Mouse (Mus musculus) right cerebral cortex, postnatal 10 days (tissue): ENCODE measurements at regions not wholly inside any gene's neighbourhood (a gene's known extent, or its start where the extent isn't known, plus 50 kb on each side); places are given as distances from the start of the nearest gene placed in this dataset.

Source experiments
- DNase-seq, 2 experiments: peaks; one replicate each; pipeline ENCODE4 v3.0.0; 2021; ENCODE audit warnings: low spot score in 2 of 2

DNA sequence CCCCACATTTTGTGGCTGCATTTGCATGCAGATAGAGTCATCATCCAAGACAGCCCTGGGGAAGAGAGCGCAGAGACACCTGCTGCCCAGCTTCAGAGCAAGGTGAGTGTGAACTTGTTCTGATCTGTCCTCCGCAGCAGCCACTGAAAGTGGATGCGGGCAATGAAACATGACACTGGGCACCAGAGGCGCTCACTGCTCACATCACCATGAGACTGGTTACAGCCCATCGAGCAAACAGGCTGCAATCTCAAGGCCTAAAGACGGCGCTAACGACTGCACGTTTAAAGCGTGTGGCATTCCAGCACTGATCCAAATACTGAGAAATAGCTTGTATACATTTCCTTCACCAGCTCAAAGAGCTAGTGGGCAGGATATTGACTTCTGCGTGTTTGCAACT, 65.8 kb downstream of the Barhl2 start:
- DNase-seq, result no peak

DNA sequence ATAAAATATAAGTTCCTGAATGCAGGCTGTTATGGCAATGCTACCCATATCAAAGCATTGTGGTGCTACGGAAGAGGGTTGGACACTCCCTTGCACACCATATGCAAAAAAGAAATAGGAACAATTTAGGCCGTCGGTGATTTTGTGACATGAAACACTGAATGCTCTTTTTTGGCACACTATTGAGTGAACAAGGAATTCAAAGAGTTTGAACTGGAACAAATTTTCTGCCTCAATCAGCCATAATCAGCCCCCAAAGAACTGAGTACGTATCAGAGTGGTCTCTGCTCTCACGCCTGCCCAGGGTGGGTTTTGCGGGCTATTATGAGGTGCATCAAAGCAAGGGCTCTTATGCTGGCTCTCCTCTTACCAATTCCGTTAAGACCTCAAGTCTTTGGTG, 71.3 kb downstream of the Barhl2 start:
- no peak for DNase-seq

DNA sequence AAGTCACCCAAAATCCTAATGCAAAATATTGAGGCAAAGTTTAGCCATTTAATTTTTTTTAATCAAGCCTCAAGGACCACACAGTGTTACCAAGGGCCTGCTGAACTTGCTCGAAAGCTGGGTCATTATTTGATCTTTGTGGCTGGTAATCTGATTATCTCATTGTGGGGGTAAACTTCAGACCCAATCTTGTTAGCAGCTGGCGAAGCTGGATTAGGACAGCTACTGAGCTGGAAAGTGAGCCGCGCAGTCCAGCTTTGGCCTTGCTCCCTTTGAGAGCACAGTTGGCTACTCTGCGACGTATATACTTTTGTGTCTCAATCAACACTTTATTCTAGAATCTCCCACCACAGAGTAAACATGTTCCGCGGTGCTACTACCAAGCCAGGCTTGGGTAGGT, 72.1 kb downstream of the Barhl2 start:
- no peak for DNase-seq

DNA sequence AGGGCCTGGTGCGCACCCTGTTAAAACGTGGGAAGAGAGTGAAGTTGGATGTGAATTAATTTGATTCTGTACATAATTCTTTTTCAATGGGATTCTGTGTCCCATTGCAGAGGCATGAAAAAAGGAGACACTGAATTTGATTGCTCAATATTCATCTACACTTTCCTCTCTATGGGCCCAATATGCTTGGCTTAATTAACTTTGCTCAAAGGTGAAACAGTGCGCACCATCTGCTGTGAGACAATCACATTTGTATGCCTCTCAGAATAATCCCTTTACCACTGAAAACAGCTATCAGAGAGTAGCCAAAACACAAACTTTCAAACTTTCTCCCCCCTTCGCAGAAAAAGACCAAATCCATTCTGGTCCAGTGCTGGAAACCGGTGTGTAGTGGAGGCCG, 72.7 kb downstream of the Barhl2 start:
- no peak for DNase-seq

DNA sequence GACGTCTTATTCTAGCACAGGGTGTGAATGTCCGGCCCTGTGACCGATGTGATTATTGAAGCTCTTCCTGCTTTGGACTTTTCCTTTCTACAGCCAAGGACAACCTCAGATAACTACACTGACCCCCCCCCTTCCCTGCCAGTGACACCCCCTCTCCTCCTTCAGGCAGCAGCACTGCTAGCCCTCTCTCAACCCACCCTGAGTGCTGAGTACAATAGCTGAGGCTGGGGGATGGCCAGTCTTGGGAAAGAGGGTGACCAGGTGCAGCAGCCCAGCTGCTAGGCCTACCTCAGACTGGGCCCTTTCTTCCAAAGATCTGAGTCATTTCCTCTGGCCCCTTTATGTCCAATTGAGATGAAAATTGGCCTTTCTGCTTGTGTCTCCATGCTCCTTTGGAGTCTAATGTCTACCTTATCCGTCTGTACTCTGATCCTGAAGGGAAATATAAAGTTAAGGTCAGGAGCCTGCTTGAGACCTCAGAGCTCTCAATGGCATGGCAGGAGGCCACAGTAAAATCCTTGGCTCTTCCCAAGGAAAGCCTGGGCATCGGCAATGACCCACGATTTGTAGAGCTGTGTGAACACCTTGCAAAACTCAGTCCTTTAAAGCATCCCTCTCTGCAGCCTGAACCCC, 73.7 kb downstream of the Barhl2 start:
- DNase-seq, result no peak

DNA sequence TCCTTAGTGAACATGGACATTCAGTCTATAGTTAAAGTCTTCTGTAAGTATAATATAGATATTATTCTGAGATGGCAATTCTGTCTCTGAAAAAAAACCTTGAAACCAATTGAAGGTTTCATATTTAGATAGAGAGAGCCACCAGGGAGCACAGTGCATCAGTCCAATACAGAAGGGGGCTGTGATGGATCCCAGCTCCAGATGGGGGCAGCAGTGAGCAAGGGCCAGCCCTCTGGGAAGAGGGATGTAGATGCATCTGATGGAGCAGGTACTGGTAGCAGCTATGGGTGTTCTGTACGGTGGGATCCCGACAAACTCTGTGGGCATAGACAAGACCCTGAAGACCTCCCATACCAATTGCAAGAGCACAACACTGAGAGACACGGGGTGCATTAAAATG, 76.0 kb downstream of the Barhl2 start:
- DNase-seq, result no peak

DNA sequence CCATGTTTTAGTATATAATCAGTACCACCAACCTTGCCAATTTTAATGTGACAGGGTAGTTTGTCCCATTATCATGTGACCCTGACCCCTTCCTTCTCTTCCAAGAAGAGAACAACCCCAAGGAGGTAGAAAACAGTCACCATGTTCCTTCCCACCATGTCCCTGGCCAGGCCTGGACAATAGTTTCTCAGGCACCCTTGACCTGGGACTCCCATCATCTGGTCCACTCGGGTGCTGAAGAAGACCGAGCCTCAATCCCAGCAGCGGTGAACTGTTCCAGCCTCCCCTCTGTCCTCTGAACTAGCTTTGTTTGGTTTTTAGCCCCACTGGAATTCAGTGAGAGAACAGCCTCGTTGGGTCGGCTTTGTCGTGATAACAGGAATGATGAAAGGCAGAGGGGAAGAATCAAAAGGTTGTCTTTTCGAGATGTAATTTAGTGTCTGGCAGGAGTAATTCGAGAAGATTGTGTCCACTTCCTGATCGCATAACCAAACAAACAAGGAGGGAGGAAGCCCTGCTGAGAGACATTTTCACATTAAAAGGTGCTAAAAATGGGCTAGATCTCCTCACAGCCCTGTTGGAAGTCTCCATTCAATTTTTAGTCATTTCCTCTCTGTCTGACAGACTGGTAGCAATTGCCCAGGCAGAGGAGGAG, 77.2 kb downstream of the Barhl2 start:
- DNase-seq, result no peak

DNA sequence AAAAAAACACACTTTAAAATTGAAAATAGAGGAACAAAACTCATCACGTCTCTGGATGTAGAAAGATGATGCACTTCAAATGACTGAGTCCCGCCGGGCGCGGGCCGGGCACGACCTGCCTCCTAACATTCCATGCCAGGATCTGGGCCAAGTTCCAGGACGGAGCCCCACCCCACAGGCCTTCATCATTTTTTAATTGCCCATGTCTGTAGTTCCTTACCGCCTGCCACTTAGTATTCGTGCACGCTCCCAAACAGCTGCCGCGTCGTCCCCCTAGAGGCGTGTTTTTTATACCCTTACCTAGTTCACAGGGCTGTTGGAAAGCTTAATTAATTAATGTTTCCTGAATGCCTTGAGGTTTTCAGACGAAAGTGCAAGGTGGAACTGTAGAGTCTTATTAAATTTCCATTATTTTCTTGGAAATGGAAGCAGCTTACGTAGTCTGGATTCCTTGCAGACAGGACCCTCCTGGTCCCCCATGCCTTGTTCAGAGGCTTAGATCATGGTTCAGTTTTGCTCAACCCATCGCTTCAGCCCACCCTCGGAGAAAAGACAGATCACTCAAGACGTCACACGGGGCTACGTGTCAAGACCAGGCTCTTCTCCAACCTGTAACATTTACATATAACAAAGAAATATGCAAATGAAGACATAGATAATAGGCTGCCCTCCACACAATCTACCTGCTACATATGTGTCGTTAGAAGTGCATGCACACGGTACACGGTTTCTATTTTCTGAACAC, 81.0 kb downstream of the Barhl2 start:
- no peak for DNase-seq

DNA sequence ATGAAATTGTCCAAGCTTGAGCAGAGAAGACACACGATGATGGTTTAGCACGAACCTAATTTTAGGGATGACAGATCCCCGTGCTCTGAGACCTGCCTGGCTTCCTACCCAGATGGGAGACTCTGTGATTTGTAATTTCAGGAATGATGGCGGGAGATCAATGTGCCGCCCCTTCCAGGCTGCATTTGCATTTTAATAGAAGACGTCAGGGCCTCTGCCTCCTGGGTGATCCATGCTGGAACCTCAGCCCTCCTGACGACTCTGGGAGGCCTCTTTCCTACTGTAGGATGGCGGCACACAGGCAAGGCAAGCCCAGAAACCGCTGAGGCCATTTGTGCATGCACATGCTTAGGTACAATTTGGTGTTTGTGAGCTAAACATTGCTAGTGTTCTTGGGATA, 90.1 kb downstream of the Barhl2 start:
- no peak for DNase-seq

DNA sequence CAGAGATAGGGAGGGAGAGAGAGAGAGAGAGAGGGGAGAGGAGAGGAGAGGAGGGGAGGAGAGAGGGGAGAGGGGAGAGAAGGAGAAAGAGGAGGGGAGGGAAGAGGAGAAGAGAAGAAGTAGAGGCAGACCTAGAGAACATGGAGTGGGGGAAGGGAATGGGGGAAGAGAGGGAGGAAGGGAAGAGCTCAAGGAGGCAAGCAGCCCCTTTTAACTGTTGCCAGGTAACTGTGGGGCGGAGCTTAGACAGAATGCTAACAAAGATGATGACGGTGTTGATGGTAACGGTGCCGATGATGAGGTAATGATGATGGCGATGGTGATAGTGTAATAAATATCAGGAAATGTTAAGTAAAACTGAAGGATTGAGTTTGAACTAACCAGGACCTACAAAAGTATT, 90.7 kb downstream of the Barhl2 start:
- no peak for DNase-seq

DNA sequence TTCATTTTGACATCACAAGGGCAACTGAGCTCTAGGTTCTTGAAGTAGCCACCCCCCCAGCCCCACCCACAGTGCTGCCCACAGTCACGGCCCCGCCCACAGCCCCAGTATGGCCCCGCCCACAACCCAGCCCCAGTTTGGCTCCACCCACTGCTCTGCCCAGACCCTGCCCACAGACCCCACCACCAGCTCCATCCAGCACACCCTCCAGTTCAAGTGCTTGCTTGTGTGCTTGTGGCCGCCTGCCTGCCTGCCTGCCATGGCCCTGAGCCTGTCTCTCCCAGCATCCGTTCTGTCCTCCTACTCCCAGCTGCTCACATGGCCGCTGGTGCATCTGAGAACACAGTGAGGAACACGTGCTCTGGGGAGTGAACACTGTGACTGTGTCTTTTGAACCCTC, 92.0 kb downstream of the Barhl2 start:
- DNase-seq, result peak; percentile 28 to 34

DNA sequence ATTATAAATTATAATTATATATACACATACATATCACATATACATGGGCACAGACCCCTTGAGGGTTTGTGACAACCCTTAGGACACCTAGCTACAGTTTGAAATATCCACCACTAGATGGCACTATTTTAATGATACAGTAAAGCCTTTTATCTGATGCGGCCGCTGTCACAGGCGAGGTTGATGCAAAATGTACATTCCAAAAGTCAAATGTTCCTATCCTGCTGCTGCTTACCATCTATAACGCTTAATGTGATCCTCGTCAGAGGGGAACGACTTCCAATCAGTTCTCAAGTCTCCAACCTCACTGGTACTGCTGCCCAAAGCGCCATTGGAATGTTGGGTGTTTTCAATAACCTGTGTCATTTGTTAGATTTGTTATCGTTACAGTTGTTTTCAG, 92.9 kb downstream of the Barhl2 start:
- no peak for DNase-seq

DNA sequence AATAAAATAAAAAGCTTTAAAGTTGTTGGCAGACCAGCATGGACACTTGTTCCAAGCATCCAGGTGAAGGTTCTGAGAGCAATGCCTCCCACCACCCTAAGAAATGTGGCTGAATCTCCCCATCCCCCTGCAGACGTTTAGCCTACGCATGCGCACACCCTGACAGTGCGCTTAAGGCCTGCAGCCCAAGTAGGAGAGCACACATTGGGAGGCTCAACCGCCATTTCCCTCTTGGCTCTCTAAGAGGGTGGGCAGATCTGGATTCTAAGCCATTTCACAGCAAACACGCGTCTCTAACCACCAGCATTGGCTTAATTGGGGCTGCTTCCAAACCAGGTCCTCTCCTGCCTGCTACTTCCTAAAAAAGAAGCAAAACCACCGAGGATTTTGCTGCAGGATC, 106.6 kb downstream of the Barhl2 start:
- DNase-seq, result no peak

DNA sequence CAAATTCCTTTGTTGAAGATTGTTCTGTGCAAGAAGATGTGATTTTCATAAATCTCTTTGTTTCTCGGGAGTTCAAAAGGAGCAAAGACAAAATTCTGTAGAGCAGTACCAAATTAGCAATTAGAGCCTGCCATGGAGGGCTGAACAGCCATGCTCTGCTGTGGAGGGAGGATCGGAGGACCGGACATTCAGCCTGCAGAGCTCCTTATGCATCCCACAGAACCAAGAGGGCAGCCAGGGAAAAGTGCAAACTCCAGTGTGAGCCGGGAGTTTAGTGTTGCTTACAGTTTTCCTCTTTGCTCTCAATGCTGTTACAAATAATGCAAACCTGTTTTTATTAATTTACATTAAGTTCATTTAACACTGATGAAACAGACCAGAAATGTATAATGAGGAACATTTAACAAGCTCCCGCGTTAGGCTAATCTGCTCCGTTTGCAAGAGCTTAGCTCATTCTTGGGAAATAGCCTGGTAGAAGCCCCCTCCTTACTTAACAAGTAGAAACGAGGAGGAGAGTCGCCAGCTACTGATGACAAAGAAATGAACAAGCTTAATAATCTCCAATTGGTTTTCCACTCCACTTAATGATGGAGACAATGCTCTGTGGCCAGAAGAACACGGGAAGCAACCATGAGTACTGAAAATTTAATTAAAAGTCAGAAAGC, 108.0 kb downstream of the Barhl2 start:
- no peak for DNase-seq

DNA sequence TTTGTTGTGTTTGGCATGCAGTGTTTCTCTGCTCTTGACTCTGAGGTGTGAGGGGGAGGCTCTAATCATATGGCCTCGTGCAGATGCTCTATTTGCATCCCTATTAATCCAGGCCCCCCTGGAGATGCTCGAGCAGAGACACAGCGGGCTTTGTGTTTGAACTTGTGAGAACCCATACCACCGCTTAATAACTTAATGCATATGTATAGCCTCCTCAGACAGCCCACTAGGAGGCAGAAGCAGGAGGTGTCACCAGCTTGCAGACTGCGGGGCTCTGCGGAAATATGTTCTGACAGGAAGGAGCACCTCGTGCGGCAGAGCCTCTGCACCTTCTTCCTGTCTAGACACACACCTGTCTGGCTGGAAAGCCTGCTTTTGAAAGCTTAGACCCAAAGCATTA, 113.7 kb downstream of the Barhl2 start:
- DNase-seq, result no peak

DNA sequence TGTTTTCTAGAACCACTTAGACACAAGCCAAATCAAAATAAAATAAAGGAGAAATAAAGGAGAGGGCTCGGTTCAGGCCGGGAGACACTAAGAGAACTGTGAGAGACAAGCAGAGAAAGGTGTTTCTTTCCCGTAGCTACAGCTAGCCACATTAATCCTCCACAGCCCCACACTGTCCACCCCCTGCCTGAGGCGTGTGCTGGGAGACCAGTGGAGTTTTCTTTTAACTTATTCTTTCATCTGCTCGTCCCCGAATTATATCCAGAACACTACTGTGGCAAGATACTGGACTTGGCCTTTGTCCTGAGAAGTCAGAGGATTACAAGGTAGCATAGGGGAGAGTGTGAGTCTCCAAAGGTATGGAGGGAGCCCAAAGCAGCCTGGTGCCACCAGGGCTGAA, 114.4 kb downstream of the Barhl2 start:
- DNase-seq, result no peak

DNA sequence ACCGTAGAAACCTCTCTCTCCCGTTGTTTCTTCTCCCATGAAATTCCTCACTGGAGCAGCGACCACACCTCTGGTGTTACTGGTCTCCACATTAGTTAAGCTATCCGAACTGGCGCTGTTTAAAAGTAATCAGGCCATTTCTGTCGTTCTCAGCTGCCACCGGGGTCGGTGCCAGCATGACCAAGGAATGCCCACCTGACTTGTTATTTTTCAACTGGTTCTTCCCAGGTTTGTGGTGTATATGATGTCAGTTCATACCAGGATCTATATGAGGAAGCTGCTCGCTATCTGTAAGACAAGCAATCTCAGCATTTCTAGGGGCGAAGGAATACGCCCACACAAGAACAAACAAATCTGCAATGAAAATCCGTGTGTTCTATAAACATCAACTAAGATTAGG, 116.6 kb downstream of the Barhl2 start:
- DNase-seq, result no peak

DNA sequence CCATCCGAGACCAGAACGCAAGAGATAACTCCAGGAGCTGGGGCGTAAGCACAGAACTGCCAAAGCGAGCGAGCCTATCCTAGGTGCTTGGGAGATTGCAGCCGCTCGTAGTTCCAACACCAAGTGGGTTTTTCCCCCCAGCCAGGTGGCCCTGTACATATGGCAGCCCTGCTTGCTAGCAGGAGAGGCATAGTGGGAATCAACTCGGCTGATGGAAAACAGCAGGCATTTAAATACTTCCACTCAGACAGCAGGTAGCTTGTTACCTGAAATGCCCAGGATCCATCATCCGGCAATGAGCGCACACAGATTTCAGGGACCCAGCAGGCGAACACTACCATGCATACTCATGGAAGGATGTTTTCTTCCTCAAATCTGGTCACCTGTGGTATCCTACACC, 122.3 kb downstream of the Barhl2 start:
- DNase-seq, result no peak

DNA sequence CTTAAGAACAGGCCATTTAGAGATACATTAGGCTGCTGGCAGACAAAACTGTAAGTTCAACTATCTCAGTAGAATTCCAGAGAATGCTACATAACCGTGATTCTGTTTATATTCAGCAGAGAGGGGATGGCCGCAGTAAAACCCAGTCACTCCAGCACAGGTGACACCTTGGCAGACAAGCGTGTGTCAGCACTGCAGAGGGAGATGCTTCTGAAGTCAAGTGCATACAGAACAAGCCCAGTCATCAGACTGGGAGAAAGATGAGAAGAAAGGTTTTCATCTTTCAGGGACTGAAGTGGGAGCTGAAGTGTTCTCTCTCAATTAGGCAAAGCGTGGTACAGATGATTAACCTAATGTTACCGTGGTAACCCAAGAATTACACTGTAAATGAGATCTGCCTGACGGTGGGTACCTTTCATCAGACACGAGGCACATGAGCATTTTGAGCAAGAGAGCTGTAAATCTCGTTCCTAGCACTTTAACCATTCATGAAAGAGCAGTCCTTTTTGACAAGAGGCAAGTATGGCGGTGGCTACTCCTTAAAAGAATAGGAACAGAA, 130.3 kb downstream of the Barhl2 start:
- no peak for DNase-seq

DNA sequence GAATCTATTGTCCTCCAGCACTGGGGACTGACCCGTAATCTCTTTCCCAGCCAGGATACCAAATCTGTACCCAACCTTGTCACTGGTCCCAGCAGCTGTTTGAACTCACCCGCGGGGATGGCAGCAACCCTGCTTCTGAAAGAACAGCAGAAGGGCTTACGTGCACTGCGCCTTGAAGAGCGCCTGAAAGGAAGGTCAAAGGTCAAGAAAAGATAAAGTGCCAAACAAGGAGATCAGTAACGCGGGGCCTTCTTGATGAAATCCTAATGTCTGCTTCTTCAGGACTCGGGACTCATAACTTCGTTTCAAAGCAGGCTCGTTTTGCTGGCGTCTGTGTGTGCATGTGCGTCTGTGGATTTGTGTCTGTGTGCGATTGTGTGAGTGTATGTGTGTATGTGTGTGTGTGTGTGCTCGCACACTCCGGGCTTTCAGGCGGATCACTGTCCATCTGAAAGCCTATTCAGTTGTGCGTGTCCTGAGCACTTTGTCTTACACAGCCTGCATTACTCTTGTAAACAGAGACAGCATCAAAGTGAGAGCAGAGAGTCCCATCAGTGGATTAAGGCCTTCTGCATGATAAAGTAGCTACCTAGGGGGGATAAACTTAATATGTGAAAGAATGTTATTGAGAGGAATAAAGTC, 135.3 kb downstream of the Barhl2 start:
- DNase-seq, result no peak

DNA sequence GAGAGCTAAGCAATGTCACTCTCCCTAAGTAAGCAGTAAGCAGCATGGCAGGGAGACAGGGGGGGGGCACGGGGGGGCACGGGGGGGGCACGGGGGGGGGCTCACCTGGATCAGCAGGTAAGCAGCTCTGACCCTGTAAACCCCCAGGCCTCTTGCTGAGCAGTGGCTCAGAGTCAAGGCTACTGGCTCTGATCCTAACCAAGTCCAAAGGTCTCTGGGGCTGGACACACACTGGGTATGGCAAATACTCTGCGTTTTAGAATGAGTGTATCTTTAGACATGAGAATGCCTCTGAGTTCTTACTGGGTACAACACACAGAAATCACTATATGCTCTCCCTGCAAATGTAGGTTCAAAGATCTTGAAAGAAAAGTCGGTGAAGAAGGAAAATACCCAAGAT, 136.5 kb downstream of the Barhl2 start:
- no peak for DNase-seq

DNA sequence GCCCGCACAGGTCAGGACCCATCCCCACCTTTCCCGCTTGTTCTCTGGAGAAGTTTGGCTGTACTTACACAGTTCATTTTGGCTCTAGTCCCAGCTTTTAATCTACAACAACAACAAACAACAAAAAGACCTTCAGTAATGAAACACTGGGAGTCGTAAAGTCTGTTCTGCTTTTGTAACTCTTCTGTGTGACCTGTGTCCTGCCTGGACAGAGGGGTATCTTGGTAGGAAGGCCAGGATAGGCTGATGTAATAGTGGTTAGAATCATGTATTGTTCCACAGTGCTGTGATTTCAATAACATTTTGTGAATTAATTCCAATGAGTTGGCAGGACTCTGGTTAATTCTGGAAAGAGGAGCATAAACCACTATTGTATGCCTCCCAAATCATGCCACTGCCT, 136.9 kb downstream of the Barhl2 start:
- DNase-seq, result no peak
